Mouse (Mus musculus): ENCODE measurements around the gene Mrps35.

Gene Mrps35

GRCm38 (mm10) chr6:147030096-147030885, 12.3 kb upstream of the Mrps35 start:
- DNase-seq = no peak

- no peak for DNase-seq
These were observed 10.2 kb upstream of the Mrps35 start, which contains the start of gene Rep15 for GRCm38 (mm10) chr6:147032303-147032925. Gene Rep15 (plus strand): TSS chr6:147032584.

GRCm38 (mm10) chr6:147043633-147044032, 1.1 kb downstream of the Mrps35 start:
- no peak for DNase-seq

GRCm38 (mm10) chr6:147049239-147049805, 6.8 kb downstream of the Mrps35 start:
- no peak for DNase-seq

- no peak for DNase-seq
These were observed 9.1 kb downstream of the Mrps35 start for GRCm38 (mm10) chr6:147051666-147052065.

GRCm38 (mm10) chr6:147052440-147052839, 9.9 kb downstream of the Mrps35 start:
- DNase-seq = no peak

GRCm38 (mm10) chr6:147053785-147054646, 11.5 kb downstream of the Mrps35 start:
- no peak for DNase-seq

GRCm38 (mm10) chr6:147055374-147055977, 12.9 kb downstream of the Mrps35 start:
- no peak for DNase-seq

GRCm38 (mm10) chr6:147059326-147059725, 16.8 kb downstream of the Mrps35 start:
- no peak for DNase-seq

- DNase-seq = no peak
These were observed 19.1 kb downstream of the Mrps35 start for GRCm38 (mm10) chr6:147061630-147062029.

- no peak for DNase-seq
These were observed 19.5 kb downstream of the Mrps35 start for GRCm38 (mm10) chr6:147062034-147062433.

- no peak for DNase-seq
These were observed 20.1 kb downstream of the Mrps35 start for GRCm38 (mm10) chr6:147062694-147063093.

- no peak for DNase-seq
These were observed 21.8 kb downstream of the Mrps35 start for GRCm38 (mm10) chr6:147064226-147064943.

GRCm38 (mm10) chr6:147064944-147065261, 22.3 kb downstream of the Mrps35 start:
- no peak for DNase-seq

GRCm38 (mm10) chr6:147075808-147076387, 33.3 kb downstream of the Mrps35 start:
- DNase-seq = no peak

- DNase-seq = no peak
These were observed 34.3 kb downstream of the Mrps35 start for GRCm38 (mm10) chr6:147076878-147077277.

- no peak for DNase-seq
These were observed 37.4 kb downstream of the Mrps35 start for GRCm38 (mm10) chr6:147079919-147080318.

- DNase-seq = no peak
These were observed 43.0 kb downstream of the Mrps35 start for GRCm38 (mm10) chr6:147085398-147086040.

GRCm38 (mm10) chr6:147086594-147087225, 44.1 kb downstream of the Mrps35 start, which contains the start of gene Mansc4:
Gene Mansc4 (minus strand): TSS chr6:147087032.
- DNase-seq = no peak

- DNase-seq = no peak
These were observed 45.2 kb downstream of the Mrps35 start for GRCm38 (mm10) chr6:147087736-147088135.

- DNase-seq = no peak
These were observed 46.0 kb downstream of the Mrps35 start for GRCm38 (mm10) chr6:147088517-147088916.

Data from layer of hippocampus, adult 9-11 months (tissue).